Mouse (Mus musculus): ENCODE data around the gene Gm21118.
"Not testable (repeated sequence)": the region's sequence is repeated elsewhere in the genome, so short reads cannot be mapped to it uniquely, and the experiment has no call there.

Gene Gm21118

GRCm38 (mm10) chrY:70273542-70273941 is at the start of gene Gm21118:
Gm21118 (minus strand) TSS chrY:70273642.
- not testable (repeated sequence) for DNase-seq (ENCODE audit: low spot score)

DNA sequence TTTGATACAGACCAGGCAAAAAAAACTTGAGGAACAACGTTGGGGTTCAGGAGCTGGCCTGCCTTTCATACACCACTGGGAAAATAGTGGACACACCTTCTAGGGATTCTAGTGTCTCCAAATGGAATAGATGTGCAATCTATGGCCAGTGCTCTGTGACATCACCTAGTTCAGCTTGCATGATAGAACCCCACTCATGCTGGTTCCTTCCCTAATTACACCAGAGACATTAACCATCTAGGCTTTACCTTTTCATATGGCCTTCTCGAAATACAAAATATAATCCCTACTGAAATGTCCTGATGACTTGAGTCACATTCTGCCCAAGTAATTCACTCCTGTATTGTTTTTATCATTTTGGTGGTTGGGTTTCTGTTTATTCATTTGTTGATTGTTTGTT is 29.7 kb upstream of the Gm21118 start, which contains the start of the genes Gm29423 and Gm29644:
Gm29423 (minus strand) TSS at position 101 of the 400 bp plus-strand sequence.
Gm29644 (minus strand) TSS at position 157 of the 400 bp plus-strand sequence.
- DNase-seq (ENCODE audit: low spot score) = not testable (repeated sequence)

Measured in ovary, postnatal 14 days (tissue).